Mouse (Mus musculus) thymus, postnatal 25 days (tissue): ENCODE measurements around the gene Sde2.
A peak's percentile ranks its signal among the peaks of the same experiment; 100 is the strongest.
"Not testable (repeated sequence)": the region's sequence is repeated elsewhere in the genome, so short reads cannot be mapped to it uniquely, and the experiment has no call there.

ENCODE experiments used
- DNase-seq: peaks from one replicate; pipeline ENCODE4 v3.0.0; 2022

The Sde2 gene

DNA sequence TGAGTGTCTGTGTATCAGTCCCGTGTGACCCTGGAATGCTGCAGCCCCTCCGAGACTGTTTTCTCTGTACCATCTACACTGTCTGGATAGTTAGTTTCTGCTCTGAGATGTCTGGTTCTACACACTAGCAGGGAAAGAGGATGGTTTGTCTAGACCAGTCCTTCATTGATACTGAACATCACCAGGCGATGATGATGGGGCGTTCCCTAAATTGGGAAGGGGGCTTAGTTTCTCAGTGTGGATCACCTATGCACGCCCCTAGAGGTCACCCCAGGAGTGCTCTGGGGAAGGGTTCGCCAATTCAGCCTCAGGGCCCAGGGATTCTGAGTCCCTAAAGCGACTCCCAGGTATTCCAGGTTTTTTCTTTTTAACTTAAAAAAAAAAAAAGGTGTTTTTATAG lies 38.2 kb downstream of the Sde2 start:
- DNase-seq = no peak

DNA sequence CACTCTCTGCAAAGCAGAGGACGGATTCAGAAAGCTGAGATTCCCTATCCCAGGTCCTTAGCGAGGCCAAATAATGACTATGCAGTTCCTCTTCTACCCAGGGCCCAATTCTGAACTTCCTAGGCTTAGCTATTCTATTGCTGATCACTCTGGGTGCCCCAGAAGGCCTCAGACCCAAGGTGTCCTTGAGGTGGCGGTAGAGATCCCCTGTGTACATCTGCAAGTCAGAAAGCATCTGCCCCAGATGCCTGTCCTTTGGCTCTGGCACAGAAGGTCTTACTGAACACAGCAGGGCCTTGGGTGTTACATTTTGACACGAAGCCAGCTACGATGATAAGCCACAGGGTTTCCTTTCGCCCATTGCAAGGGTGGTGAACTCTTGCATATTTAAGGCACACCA lies 38.9 kb downstream of the Sde2 start:
- DNase-seq = peak; percentile 74

DNA sequence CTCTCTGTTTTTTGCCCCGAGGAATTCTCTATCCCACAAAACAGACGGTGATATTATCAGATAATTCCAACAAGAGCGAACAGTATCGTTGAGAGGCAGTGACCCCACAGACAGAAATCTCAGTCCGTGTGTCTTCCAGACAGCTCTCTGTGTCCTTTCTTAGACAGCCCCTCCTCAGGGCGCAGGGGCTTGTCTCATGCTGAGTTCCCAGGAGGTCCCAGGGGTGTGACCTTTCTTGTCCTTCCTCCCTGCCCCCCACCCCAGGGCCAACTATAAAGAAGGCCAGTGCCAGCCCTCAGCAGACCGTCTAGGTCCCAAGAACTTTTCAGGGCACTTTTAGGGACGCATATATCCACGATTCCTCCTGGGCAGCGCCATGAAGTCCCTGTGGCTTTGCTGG lies 41.9 kb downstream of the Sde2 start, which contains the start of gene Lefty2:
TSS of gene Lefty2 (plus strand) at position 301 of the 400 bp plus-strand sequence.
- DNase-seq = no peak

DNA sequence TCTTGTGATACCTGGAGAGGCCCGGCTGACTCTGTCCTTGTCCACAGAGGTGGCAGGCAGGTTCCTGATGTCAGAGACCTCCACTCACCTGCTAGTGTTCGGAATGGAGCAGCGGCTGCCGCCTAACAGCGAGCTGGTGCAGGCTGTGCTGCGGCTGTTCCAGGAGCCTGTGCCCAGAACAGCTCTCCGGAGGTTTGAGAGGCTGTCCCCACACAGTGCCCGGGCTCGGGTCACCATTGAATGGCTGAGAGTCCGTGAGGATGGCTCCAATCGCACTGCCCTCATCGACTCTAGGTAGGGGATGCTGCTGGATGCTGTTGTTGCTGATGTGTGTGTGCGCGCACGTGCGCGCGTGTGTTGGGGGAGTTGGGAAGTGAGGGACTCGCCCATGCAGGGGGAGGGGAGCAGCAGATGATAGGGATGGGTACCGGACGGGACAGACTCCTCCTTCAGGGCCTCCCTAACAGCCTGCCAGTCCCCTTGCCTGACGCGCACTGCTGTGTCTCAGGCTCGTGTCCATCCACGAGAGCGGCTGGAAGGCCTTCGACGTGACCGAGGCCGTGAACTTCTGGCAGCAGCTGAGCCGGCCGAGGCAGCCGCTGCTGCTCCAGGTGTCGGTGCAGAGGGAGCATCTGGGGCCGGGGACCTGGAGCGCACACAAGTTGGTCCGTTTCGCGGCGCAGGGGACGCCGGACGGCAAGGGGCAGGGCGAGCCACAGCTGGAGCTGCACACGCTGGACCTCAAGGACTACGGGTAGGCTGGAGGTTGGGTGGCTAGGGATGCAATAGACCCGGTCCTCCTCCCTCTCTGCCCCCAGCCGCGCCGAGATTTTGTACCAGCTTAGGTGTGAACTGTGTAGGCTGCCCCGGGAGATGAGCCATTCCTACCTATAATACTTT lies 43.4 kb downstream of the Sde2 start:
- DNase-seq = not testable (repeated sequence)

DNA sequence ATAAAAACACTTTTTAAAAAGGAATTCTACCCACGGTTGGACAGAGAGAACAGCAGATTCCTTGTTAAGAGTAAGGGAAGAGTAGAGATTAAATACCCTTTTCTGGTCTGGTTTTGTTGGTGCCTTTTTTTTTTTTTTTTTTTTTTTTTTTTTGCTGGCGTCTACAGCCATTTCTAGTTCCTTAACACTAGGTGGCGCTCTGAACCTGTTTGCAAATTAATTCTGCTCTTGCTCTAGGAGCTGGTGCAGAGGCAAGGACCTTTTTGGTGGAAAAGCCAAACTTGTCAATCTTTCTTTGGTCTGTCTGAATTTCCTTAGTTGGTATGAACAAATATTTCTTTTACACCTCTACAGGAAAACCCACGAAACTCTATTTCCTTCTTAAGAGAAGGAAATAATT lies 50.2 kb downstream of the Sde2 start:
- no peak for DNase-seq

DNA sequence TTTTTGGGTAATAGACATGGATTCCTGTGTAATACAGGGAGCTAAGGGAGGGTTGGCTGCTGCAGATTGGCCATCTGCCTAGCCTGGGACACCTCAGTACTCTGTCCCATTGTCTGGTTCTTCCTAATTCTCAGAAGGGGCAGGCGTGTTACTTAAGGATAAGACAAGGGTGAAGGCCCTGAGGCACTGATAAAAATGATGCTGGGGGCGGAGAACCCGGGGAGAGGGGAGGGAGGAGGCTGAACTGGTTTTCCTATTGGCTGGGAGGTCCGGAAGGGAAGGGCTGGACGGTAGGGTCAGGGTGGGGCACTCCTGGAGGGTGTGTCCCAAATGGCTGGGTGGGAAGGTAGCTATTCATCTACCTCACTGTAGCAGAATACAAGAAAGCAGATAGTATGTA lies 52.0 kb downstream of the Sde2 start:
- no peak for DNase-seq

DNA sequence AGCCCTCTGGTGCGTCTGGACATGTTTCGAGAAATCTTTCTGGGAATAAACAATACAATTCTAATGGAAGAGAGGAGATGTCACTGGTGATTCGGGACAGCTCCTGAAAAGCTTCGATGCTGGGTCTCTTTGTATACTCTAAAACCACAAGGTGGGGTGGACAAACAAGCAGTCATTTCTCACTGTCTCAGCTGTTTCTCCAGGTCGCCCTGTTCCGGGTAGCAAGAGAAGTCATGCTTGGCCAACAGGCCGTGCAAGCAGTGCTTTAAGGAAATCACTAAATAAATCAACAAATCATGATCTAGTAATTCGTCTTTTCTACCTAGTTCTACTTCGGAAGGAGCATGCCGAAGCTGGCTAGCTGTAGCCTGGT lies 52.7 kb downstream of the Sde2 start:
- no peak for DNase-seq

DNA sequence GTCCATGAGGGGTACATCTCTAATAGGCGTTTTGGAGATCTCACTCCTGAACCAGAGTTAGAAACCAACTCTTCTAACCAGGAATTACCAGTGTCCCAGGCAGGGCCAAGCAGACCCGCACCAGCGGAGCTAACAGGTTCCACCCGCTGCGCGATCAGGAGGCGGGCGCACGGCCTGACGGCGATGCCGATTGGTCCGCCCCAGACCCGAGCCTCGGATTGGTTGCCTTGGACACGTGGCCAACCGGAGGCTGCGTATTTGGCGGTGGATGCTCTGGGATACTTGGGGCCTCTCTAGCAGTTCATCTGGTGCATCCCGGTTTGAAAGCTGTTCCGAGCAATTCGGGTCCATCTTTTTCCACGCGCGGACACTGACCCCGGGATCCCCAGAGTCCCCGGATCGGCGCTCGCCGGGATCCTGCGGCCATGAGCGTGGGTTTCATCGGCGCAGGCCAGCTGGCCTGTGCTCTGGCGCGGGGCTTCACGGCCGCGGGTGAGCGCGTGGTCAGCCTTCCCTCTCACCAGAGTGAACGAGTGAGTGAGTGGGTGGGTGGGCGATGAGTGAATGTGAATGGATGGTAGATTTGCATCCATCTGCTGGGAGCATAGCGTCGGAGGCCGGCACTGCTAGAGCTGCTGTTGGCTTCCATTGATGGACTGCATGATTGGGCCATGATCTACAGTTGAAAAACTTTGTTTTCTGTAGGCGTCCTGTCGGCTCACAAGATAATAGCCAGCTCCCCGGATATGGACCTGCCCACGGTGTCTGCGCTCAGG lies 53.3 kb downstream of the Sde2 start, which contains the start of gene Pycr2:
TSS of gene Pycr2 (plus strand) at position 255 of the 776 bp plus-strand sequence.
- peak; percentile 95 for DNase-seq

DNA sequence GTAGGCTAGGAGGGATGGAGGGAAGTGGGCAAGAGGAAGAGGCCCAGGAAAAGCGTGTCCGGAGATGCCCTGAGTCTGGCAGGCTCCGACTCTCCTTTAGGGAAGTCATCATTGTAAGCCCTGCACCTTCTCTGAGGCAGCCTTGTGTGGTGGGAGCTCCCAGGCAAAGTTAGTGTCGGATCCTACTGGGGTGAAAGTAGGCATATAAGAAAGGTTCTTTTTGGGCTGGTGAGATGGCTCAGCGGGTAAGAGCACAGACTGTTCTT lies 53.8 kb downstream of the Sde2 start:
- no peak for DNase-seq

DNA sequence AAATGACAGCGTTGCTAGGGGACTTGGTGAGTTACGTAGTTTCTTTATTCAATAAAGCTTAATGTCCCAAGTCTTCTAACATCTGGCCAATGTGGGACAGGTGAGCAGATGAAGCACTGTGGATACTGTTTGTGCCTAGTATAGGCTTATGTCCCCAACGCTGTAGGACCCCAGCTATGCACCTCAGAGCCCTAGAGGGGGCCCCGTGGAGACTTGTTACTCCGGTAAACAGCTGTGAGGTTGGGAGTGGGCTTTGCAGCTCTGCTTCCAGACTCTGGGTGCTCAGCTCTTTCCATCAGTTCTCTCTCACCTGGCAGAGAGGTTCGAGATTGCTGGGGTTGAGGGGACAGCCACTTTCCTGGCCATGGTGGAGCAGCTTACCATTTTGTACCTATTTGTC lies 54.4 kb downstream of the Sde2 start:
- DNase-seq = peak; percentile 37

DNA sequence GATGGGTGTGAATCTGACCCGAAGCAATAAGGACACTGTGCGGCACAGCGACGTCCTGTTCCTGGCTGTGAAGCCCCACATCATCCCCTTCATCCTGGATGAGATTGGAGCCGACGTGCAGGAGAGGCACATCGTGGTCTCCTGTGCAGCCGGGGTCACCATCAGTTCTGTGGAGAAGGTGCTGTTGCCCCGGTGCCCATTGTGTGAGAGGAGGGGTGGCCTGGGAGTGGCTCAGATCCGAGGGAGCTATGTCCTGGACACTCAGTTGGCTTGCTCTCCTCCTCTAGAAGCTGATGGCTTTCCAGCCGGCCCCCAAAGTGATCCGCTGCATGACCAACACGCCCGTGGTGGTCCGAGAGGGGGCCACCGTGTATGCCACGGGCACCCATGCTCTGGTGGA lies 54.9 kb downstream of the Sde2 start:
- no peak for DNase-seq

DNA sequence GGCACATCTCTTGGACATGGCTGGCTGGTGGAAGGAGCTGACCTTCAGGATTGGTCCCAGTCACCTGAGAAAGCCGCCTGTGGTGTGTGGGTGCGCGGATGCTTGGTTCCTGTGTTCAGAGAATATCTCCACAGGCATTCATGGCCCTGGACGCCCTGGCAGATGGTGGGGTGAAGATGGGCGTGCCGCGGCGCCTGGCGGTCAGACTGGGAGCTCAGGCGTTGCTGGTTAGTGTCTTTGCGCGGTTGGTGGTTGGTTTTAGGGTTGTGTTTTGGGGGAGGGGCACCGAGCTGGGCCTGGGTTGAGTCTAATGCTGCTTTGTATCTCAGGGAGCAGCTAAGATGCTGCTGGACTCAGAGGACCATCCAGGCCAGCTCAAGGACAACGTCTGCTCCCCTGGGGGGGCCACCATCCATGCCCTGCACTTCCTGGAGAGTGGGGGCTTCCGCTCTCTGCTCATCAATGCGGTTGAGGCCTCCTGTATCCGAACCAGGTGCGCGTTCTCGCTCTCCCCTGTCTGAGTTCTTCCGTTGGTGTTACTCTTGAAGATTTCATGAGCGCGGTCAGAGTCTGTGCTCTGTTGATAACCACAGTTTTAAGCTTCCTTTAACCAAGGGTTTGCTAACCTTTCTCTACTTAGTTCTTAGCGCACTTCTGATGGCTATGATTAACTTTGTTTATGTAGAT lies 55.7 kb downstream of the Sde2 start:
- peak; percentile 54 for DNase-seq

DNA sequence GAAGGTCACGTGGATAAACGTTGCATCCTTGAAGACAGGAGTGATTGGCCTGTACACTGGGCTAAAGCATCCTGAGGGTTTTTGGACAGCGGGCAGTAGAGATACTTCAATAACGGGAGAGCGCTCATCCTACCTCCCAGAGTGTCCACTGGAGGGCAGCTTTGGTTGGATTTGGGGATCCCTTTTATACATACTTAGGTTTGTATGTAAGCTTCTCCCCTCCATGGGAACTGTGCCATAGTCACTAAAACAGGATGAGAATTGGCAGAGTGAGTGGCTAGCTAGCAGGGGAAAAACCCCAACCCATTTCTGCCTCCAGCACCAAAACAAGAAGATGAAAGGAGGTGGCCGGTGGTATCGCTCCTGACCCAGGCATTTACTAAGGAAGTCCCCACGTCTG lies 60.2 kb downstream of the Sde2 start:
- no peak for DNase-seq

DNA sequence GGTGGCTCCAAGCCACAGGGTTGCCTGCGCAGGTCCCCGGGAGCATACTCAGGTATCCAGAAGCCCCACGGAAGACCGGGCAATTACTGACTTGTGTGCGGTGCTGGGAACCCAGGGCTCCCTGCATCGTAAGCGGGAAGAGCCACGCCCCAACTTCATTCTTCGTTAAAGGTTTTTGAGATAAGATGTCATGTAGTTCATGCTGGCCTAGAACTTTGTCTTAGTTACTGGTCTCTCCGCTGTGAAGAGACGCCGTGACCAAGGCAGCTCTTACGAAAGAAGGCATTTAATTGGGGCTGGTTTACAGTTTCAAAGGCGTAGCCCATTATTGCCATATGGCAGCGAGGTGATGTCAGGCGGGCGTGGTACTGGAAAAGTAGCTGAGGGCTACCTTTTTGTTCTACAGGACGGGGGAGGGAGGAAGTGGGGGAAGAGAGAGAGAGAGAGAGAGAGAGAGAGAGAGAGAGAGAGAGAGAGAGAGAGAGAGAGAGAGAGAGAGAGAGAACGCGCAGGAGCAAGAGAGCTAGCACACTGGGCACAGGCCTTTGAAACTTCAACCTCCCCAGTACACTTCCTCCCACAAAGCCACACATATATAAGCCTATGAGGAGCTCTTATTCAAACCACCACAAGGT lies 60.8 kb downstream of the Sde2 start:
- peak; percentile 53 for DNase-seq

DNA sequence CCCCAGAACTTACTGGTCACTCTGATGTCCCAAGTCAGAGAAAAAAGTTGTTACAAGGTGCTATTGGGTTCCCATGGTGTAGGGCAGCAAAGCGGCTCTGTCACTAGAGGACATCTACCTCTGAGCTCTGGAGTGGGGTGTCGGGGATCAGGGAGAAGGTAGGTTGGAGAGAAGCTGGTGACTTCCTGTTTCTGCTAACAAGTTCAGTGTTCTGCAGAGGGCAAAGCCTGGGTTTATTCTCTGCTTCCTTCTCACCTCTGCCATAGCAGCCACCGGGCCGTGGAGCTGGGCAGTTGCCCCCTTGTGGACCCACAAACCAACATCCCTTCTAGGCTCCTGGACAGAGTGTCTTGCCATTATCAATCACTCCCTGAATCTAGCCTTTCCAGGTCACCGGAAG lies 61.9 kb downstream of the Sde2 start:
- peak; percentile 40 for DNase-seq

DNA sequence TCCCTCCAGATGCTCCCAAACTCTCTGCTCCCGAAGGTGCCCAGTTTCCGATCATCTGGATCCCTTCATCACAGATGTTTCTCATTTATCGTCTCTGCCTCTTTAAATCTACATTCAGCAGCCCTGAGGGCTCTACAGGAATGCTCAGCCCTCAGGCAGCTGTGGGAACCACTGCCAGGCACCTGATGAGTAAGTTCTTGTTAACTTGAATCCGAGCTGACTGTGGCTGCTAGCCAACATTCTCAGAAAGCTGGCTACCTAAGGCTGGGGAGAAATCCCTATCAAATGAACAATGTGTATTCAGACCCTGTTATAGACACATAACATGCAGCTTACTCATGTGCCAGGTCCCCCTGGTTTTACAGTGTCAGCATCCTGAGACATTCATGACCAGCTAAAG lies 62.9 kb downstream of the Sde2 start:
- DNase-seq = no peak

DNA sequence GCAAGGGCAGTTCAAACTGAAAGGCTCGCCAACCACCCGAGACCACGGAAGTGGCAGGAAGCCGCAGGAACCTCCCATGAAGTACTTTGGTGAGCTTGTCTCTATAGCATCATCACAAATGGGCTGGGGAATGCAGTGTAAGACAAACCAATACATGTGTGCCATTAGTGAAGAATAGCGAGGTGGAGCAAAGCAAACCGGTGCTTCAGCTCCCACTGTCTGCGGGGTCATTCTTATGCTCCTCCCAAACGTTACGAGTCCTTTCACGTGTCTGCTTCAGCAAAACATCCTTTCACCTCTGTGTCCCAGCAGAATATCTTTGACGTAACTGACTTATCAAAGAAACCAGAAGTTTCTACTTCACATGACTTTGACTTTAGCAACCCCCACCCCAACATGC lies 65.5 kb downstream of the Sde2 start:
- DNase-seq = no peak

DNA sequence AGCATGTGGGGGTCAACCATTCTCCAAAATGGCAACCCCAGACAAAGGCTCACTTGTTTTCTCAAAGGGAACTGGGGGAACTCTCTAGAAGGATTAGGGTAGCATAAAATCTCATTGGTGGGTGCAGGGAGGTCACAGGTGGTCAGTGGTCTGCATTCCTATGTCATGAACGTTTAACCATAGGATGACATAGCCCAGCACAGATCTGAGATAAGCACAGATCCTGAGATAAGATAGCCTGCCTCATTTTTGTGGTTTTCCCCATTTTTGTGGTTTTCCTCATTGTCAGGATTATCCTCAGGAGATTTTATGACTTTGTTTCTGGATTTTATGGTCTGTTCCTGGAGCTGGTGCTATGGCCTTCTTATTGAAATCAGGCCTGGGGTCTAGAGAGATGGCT lies 66.1 kb downstream of the Sde2 start:
- DNase-seq = no peak
